Mouse (Mus musculus): Measurements from ENCODE around the gene Exoc4. TPM values are rescaled to one million over a fixed set of nuclear protein-coding genes. Genes with fewer than 3 reads are reported as not detected.

The Exoc4 gene
- total and polyA plus RNA-seq, 2 experiments = 3.7 to 28.0 TPM

DNA sequence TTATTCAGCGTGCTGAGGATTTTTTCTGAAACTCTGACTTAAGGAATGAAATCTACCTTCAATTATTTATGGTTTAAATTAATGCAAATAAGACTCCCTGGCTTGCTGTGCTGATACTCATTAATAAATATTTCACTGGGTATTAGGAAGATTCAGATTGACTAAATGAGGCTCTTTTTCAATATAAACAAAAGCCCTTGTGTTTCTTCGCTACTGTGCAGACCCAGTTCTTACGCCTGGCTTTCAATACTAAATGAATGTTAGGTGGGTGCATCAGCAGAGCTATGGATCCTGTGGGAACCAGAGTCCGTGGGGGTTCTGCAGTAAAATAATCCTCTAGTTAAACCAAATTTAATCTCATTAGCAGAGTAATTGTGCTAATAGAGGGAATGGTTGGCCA is 490.4 kb downstream of the Exoc4 start:
- Histone ChIP-seq H3K27me3 (ENCODE audit: control insufficient read depth, insufficient read depth, low read length) (no peaks in the 10 kb centered on the region), H3K79me2 (ENCODE audit: control insufficient read depth, insufficient read depth, low read length) (no peaks in the 10 kb centered on the region), H3K4me3 (ENCODE audit: insufficient read depth, low read depth, low read length) (no peak overlapping the region), H3K36me3 (ENCODE audit: control insufficient read depth, insufficient read depth, low read length) (peaks cover 3% of the 10 kb centered on the region; the same call in 1 of the 2 replicates), H3K27ac (replicated peaks; ENCODE audit: insufficient read depth, low read depth, low read length) (no peak overlapping the region), H3K9ac (ENCODE audit: low read depth, low read length) (no peak overlapping the region), H3K4me1 (ENCODE audit: control insufficient read depth, insufficient read depth, low read length) (no peaks in the 10 kb centered on the region)
- no peak for DNase-seq (ENCODE audit: extremely low read depth, low read depth, low spot score)
- TF ChIP-seq CTCF (IDR thresholded peaks at IDR 0.05; ENCODE audit: low read depth, low read length) (no peak), POLR2A (IDR thresholded peaks at IDR 0.05; ENCODE audit: extremely low read depth, insufficient read depth, low read length) (no peak)
- WGBS = 94% methylated on average over 4 of the region's 4 CpGs

DNA sequence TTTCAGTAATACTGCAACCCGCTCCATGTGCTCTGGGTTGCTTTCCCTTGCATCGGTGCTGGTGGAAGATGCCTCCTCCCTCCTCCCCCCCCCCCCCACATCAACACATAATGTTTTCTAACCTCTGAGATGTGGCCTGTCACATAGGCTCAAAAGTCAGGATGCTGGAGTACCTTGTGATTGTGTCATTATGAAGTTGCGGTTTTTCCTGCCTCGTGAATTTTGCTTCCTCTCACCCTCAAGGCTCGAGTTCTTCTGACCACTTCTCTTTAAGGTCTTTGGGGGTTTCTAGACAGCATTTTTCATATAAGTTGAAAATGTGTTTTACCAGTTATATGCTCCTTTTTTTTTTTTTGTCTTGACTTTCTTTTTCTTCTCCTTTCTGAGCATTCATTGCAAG is 507.1 kb downstream of the Exoc4 start:
- 93% methylated on average over 5 of the region's 5 CpGs for WGBS
- H3K27me3 ChIP-seq (ENCODE audit: control insufficient read depth, insufficient read depth, low read length) = no peaks in the 10 kb centered on the region
- H3K4me1 ChIP-seq (ENCODE audit: control insufficient read depth, insufficient read depth, low read length) = no peaks in the 10 kb centered on the region
- H3K4me3 ChIP-seq (ENCODE audit: insufficient read depth, low read depth, low read length) = no peak overlapping the region
- no peaks in the 10 kb centered on the region for H3K36me3 ChIP-seq (ENCODE audit: control insufficient read depth, insufficient read depth, low read length)
- no peak overlapping the region for H3K27ac ChIP-seq (replicated peaks; ENCODE audit: insufficient read depth, low read depth, low read length)
- H3K79me2 ChIP-seq (ENCODE audit: control insufficient read depth, insufficient read depth, low read length) = no peaks in the 10 kb centered on the region
- TF ChIP-seq POLR2A (IDR thresholded peaks at IDR 0.05; ENCODE audit: extremely low read depth, insufficient read depth, low read length) (no peak), CTCF (IDR thresholded peaks at IDR 0.05; ENCODE audit: low read depth, low read length) (no peak)
- DNase-seq (ENCODE audit: extremely low read depth, low read depth, low spot score) = no peak
- H3K9ac ChIP-seq (ENCODE audit: low read depth, low read length) = no peak overlapping the region

DNA sequence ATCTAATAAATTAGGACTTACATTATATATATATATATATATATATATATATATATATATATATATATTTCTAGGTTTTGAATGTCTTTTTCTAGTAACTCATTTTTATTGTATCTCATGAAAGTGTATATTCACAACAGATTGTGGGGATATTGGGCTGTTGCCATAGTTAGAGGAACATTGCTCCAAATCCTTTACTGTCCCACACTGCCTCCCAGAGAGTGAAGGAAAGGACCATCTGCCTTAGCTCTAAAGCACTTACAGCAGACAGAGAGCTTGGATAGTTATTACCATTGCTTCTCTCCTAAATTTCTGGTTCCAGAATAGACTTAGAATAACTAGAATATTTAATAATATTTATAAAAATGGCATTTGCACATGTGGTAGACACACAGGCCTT is 512.7 kb downstream of the Exoc4 start:
- TF ChIP-seq CTCF (IDR thresholded peaks at IDR 0.05; ENCODE audit: low read depth, low read length) (no peak), POLR2A (IDR thresholded peaks at IDR 0.05; ENCODE audit: extremely low read depth, insufficient read depth, low read length) (no peak)
- no peak for DNase-seq (ENCODE audit: extremely low read depth, low read depth, low spot score)
- Histone ChIP-seq H3K27ac (replicated peaks; ENCODE audit: insufficient read depth, low read depth, low read length) (no peak overlapping the region), H3K36me3 (ENCODE audit: control insufficient read depth, insufficient read depth, low read length) (no peaks in the 10 kb centered on the region), H3K79me2 (ENCODE audit: control insufficient read depth, insufficient read depth, low read length) (no peaks in the 10 kb centered on the region), H3K27me3 (ENCODE audit: control insufficient read depth, insufficient read depth, low read length) (no peaks in the 10 kb centered on the region), H3K9ac (ENCODE audit: low read depth, low read length) (no peak overlapping the region), H3K4me3 (ENCODE audit: insufficient read depth, low read depth, low read length) (no peak overlapping the region), H3K4me1 (ENCODE audit: control insufficient read depth, insufficient read depth, low read length) (no peaks in the 10 kb centered on the region)

DNA sequence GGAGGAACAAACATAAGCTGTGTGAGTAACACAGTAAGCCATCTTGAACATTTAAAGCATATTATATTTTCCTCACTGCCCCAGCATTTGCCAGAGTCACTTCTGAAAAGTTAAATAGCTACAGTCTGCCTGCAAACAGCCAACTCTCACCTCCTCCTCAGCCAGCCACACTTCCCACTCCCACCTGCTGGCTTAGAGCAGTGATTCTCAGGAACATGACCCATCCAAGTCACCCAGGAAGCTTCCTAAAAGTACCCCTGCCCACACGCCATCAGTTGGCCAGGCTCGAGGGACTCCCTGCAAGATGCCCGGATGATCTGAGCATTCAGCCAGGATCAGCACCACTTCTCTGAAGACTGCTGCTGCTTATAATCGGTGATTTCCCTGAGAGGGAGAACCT is 514.4 kb downstream of the Exoc4 start:
- no peak for TF ChIP-seq POLR2A (IDR thresholded peaks at IDR 0.05; ENCODE audit: extremely low read depth, insufficient read depth, low read length)
- no peak for TF ChIP-seq CTCF (IDR thresholded peaks at IDR 0.05; ENCODE audit: low read depth, low read length)
- Histone ChIP-seq H3K36me3 (ENCODE audit: control insufficient read depth, insufficient read depth, low read length) (no peaks in the 10 kb centered on the region), H3K27me3 (ENCODE audit: control insufficient read depth, insufficient read depth, low read length) (no peaks in the 10 kb centered on the region), H3K4me3 (ENCODE audit: insufficient read depth, low read depth, low read length) (no peak overlapping the region), H3K79me2 (ENCODE audit: control insufficient read depth, insufficient read depth, low read length) (no peaks in the 10 kb centered on the region), H3K4me1 (ENCODE audit: control insufficient read depth, insufficient read depth, low read length) (no peaks in the 10 kb centered on the region), H3K27ac (replicated peaks; ENCODE audit: insufficient read depth, low read depth, low read length) (no peak overlapping the region), H3K9ac (ENCODE audit: low read depth, low read length) (no peak overlapping the region)
- 91% methylated on average over 4 of the region's 4 CpGs for WGBS
- DNase-seq (ENCODE audit: extremely low read depth, low read depth, low spot score) = no peak

DNA sequence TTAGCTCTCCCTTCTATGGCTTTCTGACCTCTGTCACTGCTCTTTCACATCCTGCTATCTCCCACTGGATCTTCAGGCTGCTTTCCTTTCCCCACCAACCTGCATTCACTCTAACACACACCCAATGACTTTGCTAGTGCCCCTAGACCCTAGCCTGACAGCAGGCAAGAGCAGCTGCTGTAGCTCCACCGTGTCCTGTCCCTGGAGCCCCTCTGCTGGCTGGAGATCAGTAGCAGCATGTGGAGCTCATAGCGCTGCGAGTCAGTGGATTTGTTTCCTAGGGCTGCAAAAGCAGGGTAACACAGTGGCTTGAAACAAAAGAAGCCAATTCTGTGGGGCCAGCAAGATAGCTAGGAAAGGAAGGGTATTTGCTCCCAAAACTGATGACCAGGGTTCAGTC is 515.1 kb downstream of the Exoc4 start:
- no peak overlapping the region for H3K4me3 ChIP-seq (ENCODE audit: insufficient read depth, low read depth, low read length)
- no peaks in the 10 kb centered on the region for H3K79me2 ChIP-seq (ENCODE audit: control insufficient read depth, insufficient read depth, low read length)
- no peaks in the 10 kb centered on the region for H3K4me1 ChIP-seq (ENCODE audit: control insufficient read depth, insufficient read depth, low read length)
- no peak overlapping the region for H3K27ac ChIP-seq (replicated peaks; ENCODE audit: insufficient read depth, low read depth, low read length)
- no peak for DNase-seq (ENCODE audit: extremely low read depth, low read depth, low spot score)
- no peaks in the 10 kb centered on the region for H3K27me3 ChIP-seq (ENCODE audit: control insufficient read depth, insufficient read depth, low read length)
- no peak for TF ChIP-seq CTCF (IDR thresholded peaks at IDR 0.05; ENCODE audit: low read depth, low read length)
- no peak for TF ChIP-seq POLR2A (IDR thresholded peaks at IDR 0.05; ENCODE audit: extremely low read depth, insufficient read depth, low read length)
- 79% methylated on average over 3 of the region's 3 CpGs for WGBS
- no peak overlapping the region for H3K9ac ChIP-seq (ENCODE audit: low read depth, low read length)
- H3K36me3 ChIP-seq (ENCODE audit: control insufficient read depth, insufficient read depth, low read length) = no peaks in the 10 kb centered on the region

DNA sequence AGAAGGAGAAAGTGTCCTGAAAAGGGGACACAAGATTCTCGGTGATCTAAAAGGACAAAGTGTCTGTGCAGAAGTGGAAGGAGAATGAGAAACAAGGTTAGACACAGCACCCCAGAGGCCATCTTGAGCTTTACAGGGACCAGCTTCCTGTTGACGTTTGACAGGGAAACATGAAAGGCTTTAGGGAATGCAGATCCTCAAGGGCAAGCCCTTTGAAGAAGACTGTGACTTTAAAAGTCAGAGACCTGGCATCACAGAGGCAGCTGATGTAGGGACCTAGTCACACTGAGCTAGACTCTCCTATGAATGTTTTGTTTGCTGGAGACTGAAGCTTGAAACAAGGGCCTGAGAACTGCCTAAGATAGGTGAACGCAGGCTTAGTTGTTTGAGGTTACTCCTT is 520.4 kb downstream of the Exoc4 start:
- DNase-seq (ENCODE audit: extremely low read depth, low read depth, low spot score) = no peak
- no peaks in the 10 kb centered on the region for H3K36me3 ChIP-seq (ENCODE audit: control insufficient read depth, insufficient read depth, low read length)
- 81% methylated on average over 3 of the region's 3 CpGs for WGBS
- no peaks in the 10 kb centered on the region for H3K79me2 ChIP-seq (ENCODE audit: control insufficient read depth, insufficient read depth, low read length)
- no peak overlapping the region for H3K4me3 ChIP-seq (ENCODE audit: insufficient read depth, low read depth, low read length)
- H3K27me3 ChIP-seq (ENCODE audit: control insufficient read depth, insufficient read depth, low read length) = no peaks in the 10 kb centered on the region
- TF ChIP-seq CTCF (IDR thresholded peaks at IDR 0.05; ENCODE audit: low read depth, low read length) = no peak
- no peak for TF ChIP-seq POLR2A (IDR thresholded peaks at IDR 0.05; ENCODE audit: extremely low read depth, insufficient read depth, low read length)
- H3K9ac ChIP-seq (ENCODE audit: low read depth, low read length) = no peak overlapping the region
- no peaks in the 10 kb centered on the region for H3K4me1 ChIP-seq (ENCODE audit: control insufficient read depth, insufficient read depth, low read length)
- no peak overlapping the region for H3K27ac ChIP-seq (replicated peaks; ENCODE audit: insufficient read depth, low read depth, low read length)

Data from liver, adult 2 months (tissue).